Mouse (Mus musculus) E14TG2a.4 (cell line): ENCODE data around the gene Zfp697.

Experiments
- CTCF ChIP-seq: conservative IDR thresholded peaks from 2 replicates; pipeline ENCODE4 v1.5.1; 2014; ENCODE audit warnings: low read length
- POU5F1 ChIP-seq: IDR thresholded peaks from 2 replicates; pipeline ENCODE4 v1.6.1; 2014; ENCODE audit warnings: low read length, borderline replicate concordance

GRCm38 (mm10) chr3:98613963-98614362 is 231.7 kb downstream of the Zfp697 start:
- no peak for TF ChIP-seq CTCF
- TF ChIP-seq POU5F1, result no peak
